Comparison of ENCODE assay signal across 19 mouse cellular contexts in genomic region chr5:138938572-138939163, GRCm38 (mm10). TPM values are rescaled to one million over a fixed set of nuclear protein-coding genes. Genes with fewer than 3 reads are reported as not detected.
DNase-seq lines count a peak whose midpoint lies in the region; ATAC-seq and TF ChIP-seq lines count a peak whose summit lies in the region.
"Had no signal": no experiment of that assay in that cellular context is flagged by ENCODE, and none has a peak within 500 bp of the region (broad histone marks: within the 10 kb centered on the region; RNA-seq: fewer than 3 reads in every experiment).

No protein-coding gene starts in this region.

- no peaks in the 10 kb centered on the region for H3K36me3 ChIP-seq in heart, embryonic 13.5 days
- no peaks in the 10 kb centered on the region for H3K36me3 ChIP-seq in limb, embryonic 14.5 days (ENCODE audit: control insufficient read depth, insufficient read depth, low read length)

- H3K4me3 ChIP-seq in heart, embryonic 13.5 days, result no peak overlapping the region
- no peak overlapping the region for H3K4me3 ChIP-seq in limb, embryonic 14.5 days (replicated peaks; ENCODE audit: low read length)
- H3K4me3 ChIP-seq: forebrain, embryonic 13.5 days; gastrocnemius, adult 2 months had no signal

- no peak overlapping the region for H3K27ac ChIP-seq in heart, embryonic 13.5 days (replicated peaks)
- no peak overlapping the region; the same call in 1 of the 2 replicates for H3K27ac ChIP-seq in limb, embryonic 14.5 days (replicated peaks; ENCODE audit: low read depth, low read length)
- H3K27ac ChIP-seq: forebrain, embryonic 13.5 days; gastrocnemius, adult 2 months had no signal

- TF ChIP-seq POLR2A in limb, embryonic 14.5 days (IDR thresholded peaks at IDR 0.05; ENCODE audit: borderline replicate concordance, extremely low read depth, insufficient read depth, insufficient read length), result no peak

- H3K9ac ChIP-seq in heart, embryonic 13.5 days, result peak overlapping the region; percentile 34; the same call in 1 of the 2 replicates
- no peak overlapping the region for H3K9ac ChIP-seq in limb, embryonic 14.5 days (ENCODE audit: low read depth, low read length, severe bottlenecking)
- H3K9ac ChIP-seq: forebrain, embryonic 13.5 days had no signal

- no peak for DNase-seq in heart, adult 18-20 months
- peak; percentile 19 for DNase-seq in retina, postnatal 1 day
- no peak for DNase-seq in retina, embryonic 14.5 days (ENCODE audit: low spot score)
- peak; percentile 44 for DNase-seq in limb, embryonic 14.5 days (ENCODE audit: low spot score)
- no peak for DNase-seq in MN1 (ENCODE audit: low spot score)
- DNase-seq in B cell, adult 2 months, result no peak
- DNase-seq: adrenal gland, adult 2 months; adrenal gland, postnatal 25 days; cerebellum, adult 2 months; cerebellum, postnatal 10 days; gastrocnemius, adult 2 months; gastrocnemius, postnatal 25 days had no signal

- H3K9me3 ChIP-seq in heart, embryonic 13.5 days, result no peaks in the 10 kb centered on the region
- no peaks in the 10 kb centered on the region for H3K9me3 ChIP-seq in limb, embryonic 14.5 days (ENCODE audit: control insufficient read depth, low read length)
- H3K9me3 ChIP-seq: forebrain, embryonic 13.5 days had no signal

- no peaks in the 10 kb centered on the region for H3K27me3 ChIP-seq in heart, embryonic 13.5 days (replicated peaks)
- no peaks in the 10 kb centered on the region for H3K27me3 ChIP-seq in limb, embryonic 14.5 days (ENCODE audit: control insufficient read depth, insufficient read depth, low read length)
- H3K27me3 ChIP-seq: CH12.LX had no signal

- no peak for ATAC-seq in heart, embryonic 13.5 days (ENCODE audit: extremely low read depth, insufficient number of reproducible peaks, low FRiP score, low TSS enrichment)
- ATAC-seq in limb, embryonic 14.5 days (ENCODE audit: low FRiP score, low read depth), result peak; percentile 87
- ATAC-seq: forebrain, embryonic 13.5 days; hindbrain, embryonic 16.5 days; inflammation-experienced regulatory T-cells, adult 6 months had no signal

- 55% methylated on average over 3 of the region's 3 CpGs for WGBS in heart, embryonic 13.5 days
- WGBS in limb, embryonic 14.5 days, result 58% methylated on average over 3 of the region's 3 CpGs

- H3K4me2 ChIP-seq in heart, embryonic 13.5 days, result no peak overlapping the region
- H3K4me2 ChIP-seq in limb, embryonic 14.5 days (replicated peaks; ENCODE audit: low read depth, low read length, severe bottlenecking), result no peak overlapping the region
- H3K4me2 ChIP-seq: forebrain, embryonic 13.5 days; heart, embryonic 11.5 days had no signal

- peaks cover 17% of the 10 kb centered on the region for H3K4me1 ChIP-seq in heart, embryonic 13.5 days
- H3K4me1 ChIP-seq in limb, embryonic 14.5 days (ENCODE audit: control insufficient read depth, insufficient read depth, low read length), result no peaks in the 10 kb centered on the region
- H3K4me1 ChIP-seq: forebrain, embryonic 13.5 days had no signal

RNA-seq across cellular contexts. Expression of gene Pdgfa, which starts 58.5 kb away (rescaled TPM):
- polyA plus RNA-seq in heart, embryonic 13.5 days (2015; fragmentation: Nextera tagmentation; extraction: Ambion mirVana), result 39.8 and 42.1 TPM in 2 replicates
- total RNA-seq in heart, adult 18-20 months (2021), result 10 to 100 TPM; 15.5 to 21.7 TPM
- 27.8 and 34.0 TPM in 2 replicates for polyA plus RNA-seq in limb, embryonic 14.5 days (2012; rRNA removed)
- 73.4 and 83.4 TPM in 2 replicates for polyA plus RNA-seq in limb, embryonic 14.5 days (2014; fragmentation: Nextera tagmentation; extraction: Ambion mirVana)
- total RNA-seq: granulocyte monocyte progenitor cell, adult 5-6 weeks had no signal

Comparison
In these comparisons a context has a peak if more than half of its experiments do, and no peak if none do; other contexts are left out.
1. DNase-seq: peak in retina, postnatal 1 day (single experiment) and limb, embryonic 14.5 days (single experiment); none in heart, adult 18-20 months (0 of 2), retina, embryonic 14.5 days (single experiment), MN1 (single experiment) and B cell, adult 2 months (0 of 2).